Mouse (Mus musculus) spleen, adult 2 months (tissue): Measurements from ENCODE around the gene Lefty2.

ENCODE experiments used
- CTCF ChIP-seq: fragments of 200-500 bp; IDR thresholded peaks from 2 replicates; pipeline ENCODE4 v1.5.1; 2011; ENCODE audit warnings: mild to moderate bottlenecking, inconsistent platforms; ENCODE audit not compliant: insufficient read depth, insufficient read length, insufficient replicate concordance; ENCODE audit errors: extremely low read depth
- POLR2A ChIP-seq: fragments of 200-500 bp; IDR thresholded peaks from 2 replicates; pipeline ENCODE4 v1.6.1; 2011; ENCODE audit warnings: low read depth, low read length, inconsistent platforms

- TF ChIP-seq CTCF: no peak
- TF ChIP-seq POLR2A: no peak
These were observed 53.5 kb downstream of the Lefty2 start for GRCm38 (mm10) chr1:180946448-180946847.
